Mouse (Mus musculus) stomach, adult 2 months (tissue): ENCODE data around the gene Nr6a1. TPM values are rescaled to one million over a fixed set of nuclear protein-coding genes. Genes with fewer than 3 reads are reported as not detected.

Experiments
- polyA plus RNA-seq: library from polyadenylated mRNA; depleted of rRNA; stranded (reverse); fragments of >200 nt; gene quantifications from 2 replicates; pipeline ENCODE4 v1.2.3, GENCODE M21; 2012; rRNA removed

The Nr6a1 gene
- 1.0 and 1.2 TPM in 2 replicates for polyA plus RNA-seq

DNA sequence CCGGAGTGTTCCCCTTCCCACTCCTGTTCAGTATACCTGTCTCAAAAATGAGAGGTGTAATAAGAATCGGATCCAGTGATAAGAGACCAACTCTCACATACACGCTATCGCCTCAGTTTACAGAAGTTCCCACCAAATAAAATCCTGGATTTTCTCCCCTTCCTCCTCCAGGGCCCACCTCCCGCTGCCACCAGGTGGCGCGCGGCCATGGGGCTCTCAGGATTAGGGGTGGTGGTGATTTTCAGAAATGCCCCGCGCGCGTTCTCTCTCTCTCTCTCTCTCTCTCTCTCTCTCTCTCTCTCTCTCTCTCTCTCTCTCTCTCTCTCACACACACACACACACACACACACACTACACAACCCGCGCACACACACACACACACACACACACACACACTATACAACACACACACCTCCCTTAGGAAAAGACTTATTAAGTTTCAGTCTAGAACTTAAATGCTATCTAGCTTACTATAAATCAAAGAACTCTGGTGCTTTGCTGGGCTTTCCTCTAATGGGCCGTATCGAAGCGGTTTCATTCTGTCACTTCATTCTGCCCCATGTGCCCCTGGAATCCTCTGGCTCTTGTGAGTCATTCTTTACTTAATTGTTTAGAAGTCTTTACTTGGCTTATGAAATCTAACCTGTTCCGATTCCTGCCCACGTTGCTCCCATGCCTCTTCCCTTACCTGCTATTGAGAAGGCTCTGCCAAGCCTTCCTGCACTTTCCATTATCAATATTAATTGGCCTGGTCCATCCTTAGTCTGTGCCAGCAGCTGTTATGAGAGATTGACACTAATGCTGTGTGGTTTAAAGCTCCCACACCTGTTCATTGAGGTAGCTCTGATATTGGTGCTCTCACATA is at the start of gene Nr6a1:
Nr6a1 (minus strand) TSS at position 574 of the 865 bp plus-strand sequence.

DNA sequence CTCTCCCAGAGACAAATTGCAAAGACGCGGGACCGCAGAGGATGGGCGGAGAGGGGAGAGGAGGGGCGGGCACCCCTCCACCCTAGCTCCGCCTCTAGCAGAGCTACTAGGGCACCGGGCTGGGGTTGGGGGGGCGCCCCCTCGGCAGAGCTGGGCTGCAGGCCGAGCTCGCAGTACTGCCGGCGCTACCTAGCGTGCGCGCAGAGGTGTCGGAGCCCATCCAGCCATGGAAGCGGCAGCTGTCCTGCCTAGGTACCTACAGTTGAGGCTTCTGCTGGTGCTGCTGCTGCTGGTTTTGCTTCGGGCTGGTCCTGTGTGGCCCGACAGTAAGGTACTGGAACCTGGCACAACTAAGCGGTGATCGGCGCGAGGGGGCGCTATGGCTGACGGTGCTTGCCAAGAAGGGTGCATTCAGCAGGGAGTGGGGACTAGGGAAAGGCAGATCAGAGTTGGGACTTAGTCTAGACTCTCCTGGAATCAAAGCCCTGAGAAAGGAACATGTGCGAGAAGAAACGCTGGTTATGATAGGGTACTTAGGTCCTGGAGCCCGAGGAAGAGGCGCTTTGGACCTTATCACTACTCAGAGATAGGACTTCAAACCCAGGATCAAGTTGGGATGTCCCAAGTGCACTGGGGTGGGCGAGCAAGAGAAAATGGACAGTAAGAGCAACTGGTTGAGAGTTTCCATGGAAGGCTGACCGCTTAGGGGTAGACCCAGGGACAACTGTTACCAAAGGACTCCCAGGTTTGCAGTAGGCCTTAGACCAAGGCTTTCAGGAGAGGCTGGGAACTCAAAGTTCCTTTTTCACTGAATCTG is 4.6 kb upstream of the Nr6a1 start, which contains the start of gene Olfml2a:
Olfml2a (plus strand) TSS at position 128 of the 817 bp plus-strand sequence.

DNA sequence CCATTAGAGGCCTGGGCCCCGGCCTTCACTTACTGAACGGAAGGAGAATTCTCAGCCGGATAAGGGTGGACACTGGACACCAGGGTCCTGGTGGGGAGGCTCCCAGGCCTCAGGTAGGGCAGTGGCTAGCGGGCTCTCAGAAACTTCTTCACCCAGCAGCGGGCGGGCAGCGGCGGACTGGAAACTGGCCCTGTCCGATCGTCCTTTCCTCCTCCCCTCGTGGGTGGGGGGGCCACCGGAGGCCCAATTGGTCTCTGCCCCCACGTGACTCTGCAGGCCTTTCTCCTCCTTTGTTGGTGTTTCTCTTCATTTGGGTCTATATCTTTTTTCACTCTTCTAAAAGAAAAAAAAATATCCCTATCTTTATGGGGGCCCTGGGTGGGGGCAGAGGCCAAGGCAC is 213.2 kb downstream of the Nr6a1 start, which contains the start of gene Nr5a1:
Nr5a1 (minus strand) TSS at position 219 of the 400 bp plus-strand sequence.

Other genes starting within 250 kb of the Nr6a1 start
- gene Nr5a1, start 213.1 kb downstream of the Nr6a1 start, polyA plus RNA-seq, result 0.09 and 0.16 TPM in 2 replicates
- 0.98 and 1.6 TPM in 2 replicates for gene Olfml2a, start 4.3 kb upstream of the Nr6a1 start, polyA plus RNA-seq
- 0.12 and 0.24 TPM in 2 replicates for gene Wdr38, start 69.8 kb upstream of the Nr6a1 start, polyA plus RNA-seq
- gene Arpc5l, start 77.7 kb upstream of the Nr6a1 start, polyA plus RNA-seq, result 19.2 and 38.1 TPM in 2 replicates
- gene Rpl35, start 77.9 kb upstream of the Nr6a1 start, polyA plus RNA-seq, result 50.4 and 53.8 TPM in 2 replicates
- gene Golga1, start 137.9 kb upstream of the Nr6a1 start, polyA plus RNA-seq, result 3.1 and 4.7 TPM in 2 replicates